Mouse (Mus musculus): ENCODE data around the gene Ndufs7.
"Not testable (repeated sequence)": the region's sequence is repeated elsewhere in the genome, so short reads cannot be mapped to it uniquely, and the experiment has no call there.

The Ndufs7 gene

GRCm38 (mm10) chr10:80242088-80242487, 6.8 kb upstream of the Ndufs7 start:
- no peak for DNase-seq (ENCODE audit: low spot score in 2 of 2)

GRCm38 (mm10) chr10:80242607-80243006, 6.3 kb upstream of the Ndufs7 start:
- DNase-seq (ENCODE audit: low spot score in 2 of 2): no peak

GRCm38 (mm10) chr10:80244791-80245399, 4.0 kb upstream of the Ndufs7 start:
- DNase-seq (ENCODE audit: low spot score in 2 of 2): no peak

GRCm38 (mm10) chr10:80245600-80245999, 3.3 kb upstream of the Ndufs7 start:
- peak; percentile 62 to 84 for DNase-seq (ENCODE audit: low spot score in 2 of 2)

GRCm38 (mm10) chr10:80247849-80248248, 1.1 kb upstream of the Ndufs7 start:
- peak in 1 of 2 experiments; percentile 39 for DNase-seq (ENCODE audit: low spot score in 2 of 2)

- not testable (repeated sequence) for DNase-seq (ENCODE audit: low spot score in 2 of 2)
These were observed 484 bp upstream of the Ndufs7 start for GRCm38 (mm10) chr10:80248437-80248836.

- no peak for DNase-seq (ENCODE audit: low spot score in 2 of 2)
These were observed 1.1 kb downstream of the Ndufs7 start for GRCm38 (mm10) chr10:80250059-80250458.

GRCm38 (mm10) chr10:80250573-80250972, 1.7 kb downstream of the Ndufs7 start:
- no peak for DNase-seq (ENCODE audit: low spot score in 2 of 2)

- no peak for DNase-seq (ENCODE audit: low spot score in 2 of 2)
These were observed 3.1 kb downstream of the Ndufs7 start for GRCm38 (mm10) chr10:80252011-80252410.

GRCm38 (mm10) chr10:80252493-80253274, 3.8 kb downstream of the Ndufs7 start:
- no peak for DNase-seq (ENCODE audit: low spot score in 2 of 2)

GRCm38 (mm10) chr10:80253551-80253950, 4.6 kb downstream of the Ndufs7 start:
- no peak for DNase-seq (ENCODE audit: low spot score in 2 of 2)

- DNase-seq (ENCODE audit: low spot score in 2 of 2): no peak
These were observed 5.7 kb downstream of the Ndufs7 start for GRCm38 (mm10) chr10:80254331-80255297.

- no peak for DNase-seq (ENCODE audit: low spot score in 2 of 2)
These were observed 7.1 kb downstream of the Ndufs7 start for GRCm38 (mm10) chr10:80255881-80256535.

- DNase-seq (ENCODE audit: low spot score in 2 of 2): no peak
These were observed 9.0 kb downstream of the Ndufs7 start for GRCm38 (mm10) chr10:80257936-80258335.

GRCm38 (mm10) chr10:80258752-80259462, 10.0 kb downstream of the Ndufs7 start:
- no peak for DNase-seq (ENCODE audit: low spot score in 2 of 2)

- no peak for DNase-seq (ENCODE audit: low spot score in 2 of 2)
These were observed 10.5 kb downstream of the Ndufs7 start for GRCm38 (mm10) chr10:80259463-80259805.

- peak; percentile 60 to 72 for DNase-seq (ENCODE audit: low spot score in 2 of 2)
These were observed 11.1 kb downstream of the Ndufs7 start for GRCm38 (mm10) chr10:80259861-80260641.

GRCm38 (mm10) chr10:80260642-80261584, 12.0 kb downstream of the Ndufs7 start, which contains the start of the genes Gamt and Dazap1:
TSS of gene Gamt (minus strand) at chr10:80261012.
TSS of gene Dazap1 (plus strand) at chr10:80261486.
- DNase-seq (ENCODE audit: low spot score in 2 of 2): peak; percentile 86 to 89

- DNase-seq (ENCODE audit: low spot score in 2 of 2): peak; percentile 84 to 90
These were observed 12.7 kb downstream of the Ndufs7 start for GRCm38 (mm10) chr10:80261585-80261968.
